Mouse (Mus musculus) kidney, adult 2 months (tissue): Measurements from ENCODE around the gene Jpt2.

Experiments
- CTCF ChIP-seq: fragments of 200-500 bp; conservative IDR thresholded peaks from 2 replicates; pipeline ENCODE4 v1.5.1; 2011; ENCODE audit warnings: low read depth, mild to moderate bottlenecking, control low read depth, low read length, moderate library complexity, mixed read lengths; ENCODE audit not compliant: insufficient read depth, insufficient read length
- POLR2A ChIP-seq: fragments of 200-500 bp; IDR thresholded peaks from one replicate; pipeline ENCODE4 v1.6.1; 2011; ENCODE audit warnings: low read depth, low read length, control low read depth

DNA sequence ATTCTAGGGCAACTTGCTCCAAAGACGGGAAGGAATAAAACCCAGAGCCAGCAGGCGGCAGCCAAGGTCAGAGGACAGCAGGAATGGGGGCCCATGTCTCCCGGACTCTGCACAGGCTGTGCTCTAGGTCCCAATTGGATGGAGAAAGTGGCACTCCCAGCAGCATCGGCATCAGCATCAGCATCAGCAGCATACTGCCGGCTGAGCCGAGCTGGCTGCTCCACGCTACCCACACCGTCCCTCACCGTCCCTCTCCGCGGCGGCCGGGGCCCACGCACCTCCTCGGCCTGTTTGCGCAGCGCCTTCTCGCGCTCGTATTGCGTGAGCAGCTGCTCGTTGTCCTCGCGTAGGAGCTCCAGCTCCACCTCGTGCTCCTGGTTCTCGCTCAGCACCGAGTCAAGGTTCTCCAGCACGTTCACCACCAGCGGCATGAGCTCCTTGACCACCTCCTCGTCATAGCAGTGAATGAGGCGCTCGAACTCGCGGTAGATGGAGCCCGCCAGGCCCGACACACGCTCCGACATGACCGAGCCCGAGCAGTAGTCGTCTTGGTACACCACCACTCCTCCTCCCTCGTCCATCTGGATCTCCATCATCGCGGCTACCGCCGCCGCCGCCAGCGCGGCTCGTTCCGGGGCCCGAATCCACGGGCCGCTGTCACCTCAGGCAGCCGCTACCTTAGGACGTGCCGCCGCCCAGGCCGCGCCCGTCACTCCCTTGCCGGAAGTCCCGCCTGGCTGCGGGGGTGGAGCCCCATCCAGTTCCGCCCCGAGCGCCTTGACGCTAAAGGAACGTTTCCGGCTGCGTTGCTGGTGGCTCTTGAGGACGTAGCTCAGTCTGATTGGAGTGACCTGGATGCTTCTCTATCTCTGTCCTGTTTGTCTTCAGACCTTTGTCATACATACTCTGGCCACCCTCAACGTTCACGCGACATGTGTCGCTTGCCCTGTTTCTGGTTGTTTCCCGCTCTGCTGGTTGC is 23.9 kb downstream of the Jpt2 start, which contains the start of gene Mapk8ip3:
- TF ChIP-seq CTCF = 0 out of 2 replicates have a peak, but pooled peaks have one; percentile 23
- peak; percentile 13 for TF ChIP-seq POLR2A
